Mouse (Mus musculus): ENCODE measurements around the gene Ocln. TPM values are rescaled to one million over a fixed set of nuclear protein-coding genes. Genes with fewer than 3 reads are reported as not detected.
"Not testable (repeated sequence)": the region's sequence is repeated elsewhere in the genome, so short reads cannot be mapped to it uniquely, and the experiment has no call there.

Gene Ocln
- polyA plus RNA-seq, 1 experiment = 0.05 TPM

DNA sequence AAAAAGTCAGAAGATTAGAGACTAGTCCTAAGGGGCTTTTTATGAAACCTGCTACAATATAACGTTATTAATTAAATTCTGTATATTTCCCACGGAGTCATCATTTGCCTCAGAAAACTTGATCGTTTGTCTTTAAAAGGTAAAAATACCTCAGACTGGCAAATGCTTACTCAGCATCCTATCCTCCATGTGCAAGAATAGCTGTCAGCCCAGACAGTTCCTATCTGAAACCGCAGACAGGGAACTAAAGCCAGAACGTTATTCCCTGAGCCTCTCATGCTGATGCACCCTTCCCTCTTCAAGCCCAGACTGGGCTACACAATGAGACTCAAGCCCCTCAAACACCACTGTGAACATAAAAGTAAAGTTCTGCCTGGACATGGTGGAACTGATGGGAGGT lies 62.1 kb downstream of the Ocln start:
- Histone ChIP-seq H3K4me3 (no peak overlapping the region), H3ac (ENCODE audit: control insufficient read depth, insufficient read length) (no peak overlapping the region)

DNA sequence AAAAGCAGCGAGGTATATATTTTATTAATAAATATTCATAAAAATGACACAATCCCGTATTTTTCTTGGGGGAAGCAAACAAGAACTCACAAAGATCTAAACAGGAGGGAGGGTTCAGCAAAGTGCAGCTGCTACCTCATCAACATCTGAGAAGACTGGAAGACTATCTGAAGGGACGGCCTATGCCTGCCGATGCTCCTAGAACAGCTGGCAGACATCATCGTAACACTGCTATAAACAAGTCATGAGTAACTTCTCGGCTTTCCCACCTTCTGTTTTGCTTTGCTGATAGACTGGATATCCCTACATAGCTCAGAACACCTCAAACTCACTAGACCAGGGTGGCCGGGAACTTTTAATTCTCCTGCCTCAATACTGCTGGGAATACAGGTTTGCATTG lies 68.9 kb downstream of the Ocln start:
- TF ChIP-seq USF1 (IDR thresholded peaks at IDR 0.05; ENCODE audit: low read depth) = no peak
- TF ChIP-seq REST (IDR thresholded peaks at IDR 0.05; ENCODE audit: insufficient read depth, insufficient read length) = no peak
- no peak for TF ChIP-seq TCF12 (IDR thresholded peaks at IDR 0.05; ENCODE audit: insufficient read depth, poor library complexity, severe bottlenecking)
- Histone ChIP-seq H3ac (ENCODE audit: control insufficient read depth, insufficient read length) (no peak overlapping the region), H3K27me3 (ENCODE audit: control insufficient read depth, insufficient read depth, insufficient read length) (no peaks in the 10 kb centered on the region), H3K4me2 (ENCODE audit: low read depth) (no peak overlapping the region), H3K36me3 (ENCODE audit: control insufficient read depth, insufficient read depth) (peaks cover 46% of the 10 kb centered on the region), H3K4me3 (no peak overlapping the region), H3K79me2 (ENCODE audit: control insufficient read depth, insufficient read depth) (no peaks in the 10 kb centered on the region)

More for the DNA sequence above, 62.1 kb downstream of the Ocln start:
- H3K4me2 ChIP-seq (ENCODE audit: low read depth) = no peak overlapping the region
- H3K79me2 ChIP-seq (ENCODE audit: control insufficient read depth, insufficient read depth) = peaks cover 16% of the 10 kb centered on the region
- no peak for TF ChIP-seq POLR2A (IDR thresholded peaks at IDR 0.05; ENCODE audit: insufficient read length, low read depth)
- TF ChIP-seq TCF12 (IDR thresholded peaks at IDR 0.05; ENCODE audit: insufficient read depth, poor library complexity, severe bottlenecking) = no peak
- TF ChIP-seq MYOG (IDR thresholded peaks at IDR 0.05; ENCODE audit: control insufficient read depth in 1 of 3, insufficient read depth in 1 of 3, insufficient read length in 2 of 3, low read depth in 2 of 3) = no peak
- TF ChIP-seq REST (IDR thresholded peaks at IDR 0.05; ENCODE audit: insufficient read depth, insufficient read length) = no peak
- TF ChIP-seq CEBPB (IDR thresholded peaks at IDR 0.05; ENCODE audit: insufficient read depth, poor library complexity, severe bottlenecking) = no peak
- no peak for TF ChIP-seq USF1 (IDR thresholded peaks at IDR 0.05; ENCODE audit: low read depth)
- no peak for TF ChIP-seq MAX (IDR thresholded peaks at IDR 0.05; ENCODE audit: low read depth)
- H3K27me3 ChIP-seq (ENCODE audit: control insufficient read depth, insufficient read depth, insufficient read length) = no peaks in the 10 kb centered on the region
- H3K36me3 ChIP-seq (ENCODE audit: control insufficient read depth, insufficient read depth) = peaks cover 27% of the 10 kb centered on the region

DNA sequence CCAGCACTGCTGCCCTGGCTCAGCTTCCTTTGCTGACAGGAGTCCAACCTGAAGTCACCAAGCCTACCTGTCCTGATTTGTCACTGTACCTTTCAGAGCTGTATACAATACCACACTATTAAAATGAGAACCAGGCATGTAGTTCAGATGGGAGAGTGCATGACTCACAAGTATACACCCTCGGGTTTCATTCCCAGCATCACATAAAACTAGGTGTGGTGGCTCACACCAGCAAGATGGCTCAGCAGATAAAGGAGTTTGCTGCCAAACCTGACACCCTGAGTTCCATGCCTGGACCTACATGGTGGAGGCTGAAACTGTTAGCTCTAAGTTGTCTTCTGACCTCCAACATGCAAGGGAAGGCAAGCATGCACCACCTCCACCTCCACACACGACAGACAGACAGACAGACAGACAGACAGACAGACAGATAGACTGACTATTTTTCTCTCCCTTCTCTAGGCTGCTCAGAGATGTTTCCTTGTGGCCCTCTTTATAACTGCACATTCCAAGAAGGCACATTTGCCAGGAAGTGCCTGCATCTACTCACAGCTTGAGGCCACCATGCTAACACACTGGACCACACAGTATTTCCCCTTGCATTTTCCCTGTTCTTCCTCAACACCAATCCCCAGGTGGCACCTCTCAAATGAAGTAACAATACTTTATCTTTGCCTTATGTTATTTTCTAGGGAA lies 88.8 kb downstream of the Ocln start:
- TF ChIP-seq E2F4 (IDR thresholded peaks at IDR 0.05; ENCODE audit: insufficient read depth) (no peak), MAX (IDR thresholded peaks at IDR 0.05; ENCODE audit: low read depth) (no peak), MYOG (IDR thresholded peaks at IDR 0.05; ENCODE audit: control insufficient read depth in 1 of 3, insufficient read depth in 1 of 3, insufficient read length in 2 of 3, low read depth in 2 of 3) (no peak), TCF12 (IDR thresholded peaks at IDR 0.05; ENCODE audit: insufficient read depth, poor library complexity, severe bottlenecking) (no peak), REST (IDR thresholded peaks at IDR 0.05; ENCODE audit: insufficient read depth, insufficient read length) (no peak), POLR2A (IDR thresholded peaks at IDR 0.05; ENCODE audit: insufficient read length, low read depth) (no peak), TCF3 (IDR thresholded peaks at IDR 0.05; ENCODE audit: insufficient read length, low read depth) (no peak), USF1 (IDR thresholded peaks at IDR 0.05; ENCODE audit: low read depth) (no peak), MYOD1 (IDR thresholded peaks at IDR 0.05; ENCODE audit: control insufficient read depth in 1 of 3, insufficient read length in 2 of 3, low read depth in 2 of 3) (no peak), POLR2AphosphoS2 (IDR thresholded peaks at IDR 0.05; ENCODE audit: insufficient read length, low read depth) (no peak), SRF (IDR thresholded peaks at IDR 0.05; ENCODE audit: control insufficient read depth, insufficient read length, low read depth) (no peak), CEBPB (IDR thresholded peaks at IDR 0.05; ENCODE audit: insufficient read depth, poor library complexity, severe bottlenecking) (no peak)
- Histone ChIP-seq H3K27me3 (ENCODE audit: control insufficient read depth, insufficient read depth, insufficient read length) (no peaks in the 10 kb centered on the region), H3K36me3 (ENCODE audit: control insufficient read depth, insufficient read depth) (peaks cover 33% of the 10 kb centered on the region), H3K4me2 (ENCODE audit: low read depth) (no peak overlapping the region), H3K4me3 (no peak overlapping the region), H3ac (ENCODE audit: control insufficient read depth, insufficient read length) (no peak overlapping the region), H3K79me2 (ENCODE audit: control insufficient read depth, insufficient read depth) (no peaks in the 10 kb centered on the region)

DNA sequence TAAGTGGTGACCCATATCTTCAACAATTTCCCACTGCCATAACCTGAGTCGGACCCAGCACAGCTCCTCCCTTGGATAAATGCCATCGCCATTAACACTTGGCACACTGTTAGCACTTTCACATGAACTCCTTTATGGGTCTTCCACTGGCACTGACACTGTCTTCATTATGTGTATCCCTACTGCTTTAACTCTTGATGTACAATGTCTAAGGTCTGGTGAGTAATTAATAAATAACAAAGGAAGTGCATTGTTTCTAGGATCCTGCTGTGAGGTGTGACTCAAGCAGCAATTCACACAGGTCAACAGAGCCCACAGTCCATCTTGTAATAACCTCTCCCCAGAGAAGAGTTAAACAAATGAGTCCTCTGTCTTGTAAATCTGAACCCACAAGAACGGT lies 91.2 kb downstream of the Ocln start:
- TF ChIP-seq REST (IDR thresholded peaks at IDR 0.05; ENCODE audit: insufficient read depth, insufficient read length) (no peak), POLR2A (IDR thresholded peaks at IDR 0.05; ENCODE audit: insufficient read length, low read depth) (no peak)
- no peak overlapping the region for H3K4me2 ChIP-seq (ENCODE audit: low read depth)
- peaks cover 26% of the 10 kb centered on the region for H3K36me3 ChIP-seq (ENCODE audit: control insufficient read depth, insufficient read depth)
- H3K79me2 ChIP-seq (ENCODE audit: control insufficient read depth, insufficient read depth) = no peaks in the 10 kb centered on the region
- no peak overlapping the region for H3K4me3 ChIP-seq
- no peak overlapping the region for H3ac ChIP-seq (ENCODE audit: control insufficient read depth, insufficient read length)
- no peaks in the 10 kb centered on the region for H3K27me3 ChIP-seq (ENCODE audit: control insufficient read depth, insufficient read depth, insufficient read length)

DNA sequence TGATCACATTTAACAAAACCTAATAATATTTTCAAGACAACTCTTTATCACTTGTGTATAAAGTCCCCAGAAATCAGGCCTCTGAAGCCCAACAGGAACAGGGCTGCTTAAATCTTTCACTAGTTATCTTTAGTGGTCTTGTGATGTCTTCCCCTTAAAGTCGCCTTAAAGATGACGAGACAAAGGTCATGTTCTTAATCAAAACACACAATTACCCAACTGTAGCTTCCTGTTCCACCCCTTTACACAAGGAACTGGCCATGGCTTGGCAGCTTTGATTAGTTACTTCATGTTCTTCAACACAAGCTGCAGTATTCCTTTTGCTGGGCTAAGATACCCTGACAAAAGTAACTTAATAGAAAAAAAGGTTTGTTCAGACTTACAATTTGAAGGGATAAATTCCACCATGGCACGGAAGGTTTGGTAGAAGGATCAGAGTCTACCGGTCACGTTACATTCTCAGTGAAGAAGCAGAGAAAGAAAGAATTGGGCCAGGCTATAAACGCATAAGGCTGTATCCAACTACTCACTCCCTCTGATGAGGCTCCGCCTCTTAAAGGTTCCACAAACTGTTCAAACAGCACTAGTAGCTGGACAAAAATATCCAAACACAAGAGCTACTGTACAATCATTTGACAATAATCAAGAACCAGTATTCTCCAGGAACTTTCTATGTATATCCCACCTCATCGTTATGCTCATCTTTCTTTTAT lies 99.9 kb downstream of the Ocln start, which contains the start of gene Naip1:
TSS of gene Naip1 (minus strand) at position 455 of the 713 bp plus-strand sequence.
- not testable (repeated sequence) for H3K4me3 ChIP-seq; H3K36me3 ChIP-seq (ENCODE audit: control insufficient read depth, insufficient read depth); H3K27me3 ChIP-seq (ENCODE audit: control insufficient read depth, insufficient read depth, insufficient read length); H3K79me2 ChIP-seq (ENCODE audit: control insufficient read depth, insufficient read depth); H3K4me2 ChIP-seq (ENCODE audit: low read depth); H3ac ChIP-seq (ENCODE audit: control insufficient read depth, insufficient read length)

Data from myocyte (in vitro differentiated cells).